8 mouse cellular contexts compared by ENCODE assay signal in the genomic region with DNA sequence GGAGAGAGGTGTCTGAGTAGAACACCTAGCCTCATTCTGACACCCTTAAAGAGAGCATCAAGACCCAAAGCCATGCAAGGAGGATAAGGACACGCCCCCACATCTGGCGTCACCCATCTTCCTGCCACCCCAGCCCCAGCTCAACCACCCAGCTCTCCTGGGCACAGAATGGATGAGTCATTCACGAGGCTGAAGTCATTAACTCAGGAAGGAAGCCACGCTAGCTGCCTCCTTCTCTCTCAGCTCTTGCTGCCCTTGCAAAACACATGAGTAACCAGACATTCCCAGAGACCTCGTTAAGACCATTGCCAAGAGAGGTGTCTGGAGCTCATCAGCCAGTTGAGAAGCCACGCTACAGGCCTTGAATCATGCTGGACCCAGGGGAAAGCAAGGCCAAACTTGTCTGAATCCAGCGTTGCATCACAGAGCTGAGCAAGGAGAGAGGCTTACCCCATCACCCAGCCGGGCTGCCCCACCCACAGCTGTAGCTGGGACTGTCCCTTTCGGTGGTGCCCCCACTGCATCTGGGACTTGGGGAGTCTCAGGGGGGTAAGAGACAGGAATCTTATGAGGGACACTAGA. TPM values are rescaled to one million over a fixed set of nuclear protein-coding genes. Genes with fewer than 3 reads are reported as not detected.
DNase-seq lines count a peak whose midpoint lies in the region; ATAC-seq and TF ChIP-seq lines count a peak whose summit lies in the region.

No protein-coding gene starts in this region.

- H3K4me1 ChIP-seq in kidney, postnatal 0 days (replicated peaks; ENCODE audit: insufficient read depth, low read length): peaks cover 15% of the 10 kb centered on the region
- peaks cover 6% of the 10 kb centered on the region; the same call in 1 of the 2 replicates for H3K4me1 ChIP-seq in G1E (ENCODE audit: insufficient read depth, low read depth, low read length)

- no peak overlapping the region for H3K9ac ChIP-seq in kidney, postnatal 0 days (ENCODE audit: low read depth, low read length)

- H3K4me3 ChIP-seq in kidney, postnatal 0 days (replicated peaks; ENCODE audit: low read depth, low read length): no peak overlapping the region
- no peak overlapping the region for H3K4me3 ChIP-seq in G1E (ENCODE audit: low read depth, low read length)

- ATAC-seq in kidney, postnatal 0 days (replicated peaks; ENCODE audit: low FRiP score, low read depth): peak; percentile 52; the same call in 1 of the 2 replicates
- peak; percentile 34; the same call in 1 of the 2 replicates for ATAC-seq in G1E (ENCODE audit: extremely low read depth, insufficient number of reproducible peaks, low FRiP score, poor library complexity, severe bottlenecking)

- no peak overlapping the region for H3K4me2 ChIP-seq in kidney, postnatal 0 days (ENCODE audit: low read length)

- H3K27me3 ChIP-seq in kidney, postnatal 0 days (ENCODE audit: insufficient read depth, low read length): no peaks in the 10 kb centered on the region
- peaks cover 77% of the 10 kb centered on the region for H3K27me3 ChIP-seq in G1E (ENCODE audit: insufficient read depth, low read length)

- no peaks in the 10 kb centered on the region for H3K36me3 ChIP-seq in kidney, postnatal 0 days (ENCODE audit: insufficient read depth, low read length)
- H3K36me3 ChIP-seq in G1E (replicated peaks): no peaks in the 10 kb centered on the region

- WGBS in kidney, postnatal 0 days: 43% methylated on average over 9 of the region's 9 CpGs

- no peak for DNase-seq in kidney, postnatal 0 days (ENCODE audit: low spot score)
- DNase-seq in kidney, adult 8-10 months: no peak
- DNase-seq in G1E (ENCODE audit: low spot score): no peak
- peak; percentile 32 to 40 for DNase-seq in gastrocnemius, adult 8-10 months (ENCODE audit: low spot score in 2 of 2)
- DNase-seq in lung, postnatal 25 days (ENCODE audit: low spot score): peak; percentile 39
- peak; percentile 65 for DNase-seq in thymus, postnatal 14 days
- no peak for DNase-seq in ovary, postnatal 14 days (ENCODE audit: low spot score)
- DNase-seq in cerebellum, adult 18-20 months: no peak

- H3K9me3 ChIP-seq in kidney, postnatal 0 days (replicated peaks; ENCODE audit: low read length): no peaks in the 10 kb centered on the region
- H3K9me3 ChIP-seq in G1E (replicated peaks): no peaks in the 10 kb centered on the region

- no peak for TF ChIP-seq CTCF in kidney, postnatal 0 days (IDR thresholded peaks at IDR 0.05; ENCODE audit: low read depth)
- no peak for TF ChIP-seq CTCF in G1E (IDR thresholded peaks at IDR 0.05; ENCODE audit: low read depth, low read length)

- no peak overlapping the region for H3K27ac ChIP-seq in kidney, postnatal 0 days

RNA-seq across cellular contexts. Expression of gene Hes1, which starts 39.4 kb away (rescaled TPM):
- polyA plus RNA-seq in kidney, postnatal 0 days (2015; fragmentation: Nextera tagmentation; extraction: Ambion mirVana): 87.1 and 102 TPM in 2 replicates
- total RNA-seq in G1E (2014; fragmentation: Nextera tagmentation) (56.9 and 58.8 TPM in 2 replicates), G1E (2017) (80.3 and 80.7 TPM in 2 replicates)
- polyA plus RNA-seq in G1E (2012): 58.2 and 71.0 TPM in 2 replicates
- total RNA-seq in gastrocnemius, adult 8-10 months (2022): 10 to 100 TPM in 2 of 4 experiments, 1 to 10 TPM in 2; 8.9 to 13.4 (median 9.9) TPM

Comparison
In these comparisons a context has a peak if more than half of its experiments do, and no peak if none do; other contexts are left out.
1. DNase-seq: peak in gastrocnemius, adult 8-10 months (2 of 2), lung, postnatal 25 days (single experiment) and thymus, postnatal 14 days (single experiment); none in kidney, postnatal 0 days (single experiment), kidney, adult 8-10 months (0 of 2), G1E (single experiment), ovary, postnatal 14 days (single experiment) and cerebellum, adult 18-20 months (0 of 2).
2. RNA of gene Hes1, which starts 39.4 kb away (total RNA-seq): 56.9 to 80.7 TPM in G1E; 8.9 to 13.4 TPM in gastrocnemius, adult 8-10 months; every median in the first group is over 4 times any median in the second.